Mouse (Mus musculus): ENCODE data around the gene Cebpzos. TPM values are rescaled to one million over a fixed set of nuclear protein-coding genes. Genes with fewer than 3 reads are reported as not detected.
A peak's percentile ranks its signal among the peaks of the same experiment; 100 is the strongest.

Cebpzos gene
- total and polyA plus RNA-seq, 2 experiments from 2014 or later = 17.6 to 132 TPM

- WGBS = 85% methylated on average over 2 of the region's 2 CpGs
- H3K4me2 ChIP-seq (ENCODE audit: low read depth, low read length, poor library complexity, severe bottlenecking) = no peak overlapping the region
- no peak for TF ChIP-seq CTCF (IDR thresholded peaks at IDR 0.05)
- no peaks in the 10 kb centered on the region for H3K4me1 ChIP-seq (ENCODE audit: insufficient read depth, low read length)
- DNase-seq (ENCODE audit: low spot score) = no peak
- no peaks in the 10 kb centered on the region for H3K27me3 ChIP-seq (ENCODE audit: insufficient read depth, low read length)
- H3K4me3 ChIP-seq (ENCODE audit: low read depth, low read length) = no peak overlapping the region
- no peaks in the 10 kb centered on the region for H3K9me3 ChIP-seq (ENCODE audit: low read length)
- H3K9ac ChIP-seq (replicated peaks; ENCODE audit: low read length, poor library complexity, severe bottlenecking) = no peak overlapping the region
- ATAC-seq (ENCODE audit: low FRiP score) = no peak
- H3K36me3 ChIP-seq (ENCODE audit: insufficient read depth, low read length) = no peaks in the 10 kb centered on the region
- no peak overlapping the region for H3K27ac ChIP-seq (ENCODE audit: low read depth, low read length)
Observed at GRCm38 (mm10) chr17:78903158-78903557, 13.1 kb upstream of the Cebpzos start.

- TF ChIP-seq CTCF (IDR thresholded peaks at IDR 0.05) = no peak
- Histone ChIP-seq H3K36me3 (ENCODE audit: insufficient read depth, low read length) (no peaks in the 10 kb centered on the region), H3K4me3 (ENCODE audit: low read depth, low read length) (no peak within 1 kb of the TSS), H3K4me2 (ENCODE audit: low read depth, low read length, poor library complexity, severe bottlenecking) (no peak within 1 kb of the TSS), H3K9ac (replicated peaks; ENCODE audit: low read length, poor library complexity, severe bottlenecking) (no peak within 1 kb of the TSS), H3K27ac (ENCODE audit: low read depth, low read length) (no peak within 1 kb of the TSS), H3K27me3 (ENCODE audit: insufficient read depth, low read length) (no peaks in the 10 kb centered on the region), H3K4me1 (ENCODE audit: insufficient read depth, low read length) (no peaks in the 10 kb centered on the region), H3K9me3 (ENCODE audit: low read length) (no peaks in the 10 kb centered on the region)
- no peak for ATAC-seq (ENCODE audit: low FRiP score)
- DNase-seq (ENCODE audit: low spot score) = no peak
- WGBS = 85% methylated on average over 5 of the region's 5 CpGs
Observed at GRCm38 (mm10) chr17:78906892-78907291, 9.4 kb upstream of the Cebpzos start, which contains the start of gene Sult6b1. Sult6b1 (minus strand) TSS chr17:78906992.

GRCm38 (mm10) chr17:78909374-78909773 is 6.9 kb upstream of the Cebpzos start:
- H3K4me1 ChIP-seq (ENCODE audit: insufficient read depth, low read length) = no peaks in the 10 kb centered on the region
- no peaks in the 10 kb centered on the region for H3K27me3 ChIP-seq (ENCODE audit: insufficient read depth, low read length)
- no peak overlapping the region for H3K4me2 ChIP-seq (ENCODE audit: low read depth, low read length, poor library complexity, severe bottlenecking)
- no peak overlapping the region for H3K4me3 ChIP-seq (ENCODE audit: low read depth, low read length)
- DNase-seq (ENCODE audit: low spot score) (no peak), ATAC-seq (ENCODE audit: low FRiP score) (no peak)
- H3K27ac ChIP-seq (ENCODE audit: low read depth, low read length) = no peak overlapping the region
- H3K9ac ChIP-seq (replicated peaks; ENCODE audit: low read length, poor library complexity, severe bottlenecking) = no peak overlapping the region
- 77% methylated on average over 2 of the region's 2 CpGs for WGBS
- TF ChIP-seq CTCF (IDR thresholded peaks at IDR 0.05) = no peak
- H3K9me3 ChIP-seq (ENCODE audit: low read length) = no peaks in the 10 kb centered on the region
- H3K36me3 ChIP-seq (ENCODE audit: insufficient read depth, low read length) = no peaks in the 10 kb centered on the region

- peak overlapping the region; percentile 44; the same call in 1 of the 2 replicates for H3K9ac ChIP-seq (replicated peaks; ENCODE audit: low read length, poor library complexity, severe bottlenecking)
- ATAC-seq (ENCODE audit: low FRiP score) = peak; percentile 55
- no peaks in the 10 kb centered on the region for H3K9me3 ChIP-seq (ENCODE audit: low read length)
- DNase-seq (ENCODE audit: low spot score) = peak; percentile 72
- H3K4me3 ChIP-seq (ENCODE audit: low read depth, low read length) = peak overlapping the region; percentile 34
- no peak for TF ChIP-seq CTCF (IDR thresholded peaks at IDR 0.05)
- H3K27me3 ChIP-seq (ENCODE audit: insufficient read depth, low read length) = no peaks in the 10 kb centered on the region
- 34% methylated on average over 6 of the region's 6 CpGs for WGBS
- H3K36me3 ChIP-seq (ENCODE audit: insufficient read depth, low read length) = no peaks in the 10 kb centered on the region
- H3K27ac ChIP-seq (ENCODE audit: low read depth, low read length) = no peak overlapping the region
- H3K4me2 ChIP-seq (ENCODE audit: low read depth, low read length, poor library complexity, severe bottlenecking) = peak overlapping the region; percentile 42
- 0 out of 2 replicates have a peak, but pooled peaks cover 6% of the 10 kb centered on the region for H3K4me1 ChIP-seq (ENCODE audit: insufficient read depth, low read length)
Observed at GRCm38 (mm10) chr17:78912861-78913281, 3.4 kb upstream of the Cebpzos start.

GRCm38 (mm10) chr17:78913921-78914320 is 2.4 kb upstream of the Cebpzos start:
- Histone ChIP-seq H3K27me3 (ENCODE audit: insufficient read depth, low read length) (no peaks in the 10 kb centered on the region), H3K9me3 (ENCODE audit: low read length) (no peaks in the 10 kb centered on the region), H3K4me2 (ENCODE audit: low read depth, low read length, poor library complexity, severe bottlenecking) (no peak overlapping the region), H3K9ac (replicated peaks; ENCODE audit: low read length, poor library complexity, severe bottlenecking) (no peak overlapping the region), H3K4me1 (ENCODE audit: insufficient read depth, low read length) (0 out of 2 replicates have a peak, but pooled peaks cover 6% of the 10 kb centered on the region), H3K4me3 (ENCODE audit: low read depth, low read length) (no peak overlapping the region), H3K27ac (ENCODE audit: low read depth, low read length) (no peak overlapping the region), H3K36me3 (ENCODE audit: insufficient read depth, low read length) (peaks cover 3% of the 10 kb centered on the region; the same call in 1 of the 2 replicates)
- WGBS = 79% methylated on average over 3 of the region's 3 CpGs
- DNase-seq (ENCODE audit: low spot score) (no peak), ATAC-seq (ENCODE audit: low FRiP score) (no peak)
- TF ChIP-seq CTCF (IDR thresholded peaks at IDR 0.05) = no peak

- Histone ChIP-seq H3K27me3 (ENCODE audit: insufficient read depth, low read length) (no peaks in the 10 kb centered on the region), H3K9ac (replicated peaks; ENCODE audit: low read length, poor library complexity, severe bottlenecking) (peak overlapping the region; percentile 80), H3K27ac (ENCODE audit: low read depth, low read length) (peak overlapping the region; percentile 72), H3K4me3 (ENCODE audit: low read depth, low read length) (peak overlapping the region; percentile 71), H3K36me3 (ENCODE audit: insufficient read depth, low read length) (peaks cover 8% of the 10 kb centered on the region), H3K4me1 (ENCODE audit: insufficient read depth, low read length) (0 out of 2 replicates have a peak, but pooled peaks cover 6% of the 10 kb centered on the region), H3K9me3 (ENCODE audit: low read length) (no peaks in the 10 kb centered on the region), H3K4me2 (ENCODE audit: low read depth, low read length, poor library complexity, severe bottlenecking) (peak overlapping the region; percentile 78)
- DNase-seq (ENCODE audit: low spot score) (peak; percentile 28), ATAC-seq (ENCODE audit: low FRiP score) (peak; percentile 14; the same call in 1 of the 2 replicates)
- WGBS = 53% methylated on average over 6 of the region's 6 CpGs
- no peak for TF ChIP-seq CTCF (IDR thresholded peaks at IDR 0.05)
Observed at GRCm38 (mm10) chr17:78915772-78916171, 528 bp upstream of the Cebpzos start.
